Mouse (Mus musculus): ENCODE data around the gene Frem1.

Gene Frem1

DNA sequence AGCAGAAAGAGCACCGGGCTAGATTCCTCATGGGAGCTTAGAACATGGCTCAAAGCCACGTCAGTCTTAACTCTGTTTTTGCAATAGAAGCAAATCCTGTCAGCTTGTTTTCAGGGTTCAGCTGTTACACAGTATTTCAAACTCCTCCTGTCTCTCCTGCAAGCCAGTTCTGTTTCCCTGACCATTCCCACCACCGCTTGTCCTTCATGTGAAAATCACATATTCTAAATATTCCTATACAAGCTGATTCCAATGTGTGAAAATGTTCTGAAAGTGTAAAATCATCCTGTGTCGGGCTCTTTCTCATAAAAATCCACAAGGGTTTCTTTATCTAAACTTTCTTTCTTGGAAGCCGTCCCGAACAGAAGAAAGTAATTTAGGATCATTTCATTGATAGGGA is 22.0 kb downstream of the Frem1 start:
- ATAC-seq (ENCODE audit: low TSS enrichment), result peak; percentile 98

DNA sequence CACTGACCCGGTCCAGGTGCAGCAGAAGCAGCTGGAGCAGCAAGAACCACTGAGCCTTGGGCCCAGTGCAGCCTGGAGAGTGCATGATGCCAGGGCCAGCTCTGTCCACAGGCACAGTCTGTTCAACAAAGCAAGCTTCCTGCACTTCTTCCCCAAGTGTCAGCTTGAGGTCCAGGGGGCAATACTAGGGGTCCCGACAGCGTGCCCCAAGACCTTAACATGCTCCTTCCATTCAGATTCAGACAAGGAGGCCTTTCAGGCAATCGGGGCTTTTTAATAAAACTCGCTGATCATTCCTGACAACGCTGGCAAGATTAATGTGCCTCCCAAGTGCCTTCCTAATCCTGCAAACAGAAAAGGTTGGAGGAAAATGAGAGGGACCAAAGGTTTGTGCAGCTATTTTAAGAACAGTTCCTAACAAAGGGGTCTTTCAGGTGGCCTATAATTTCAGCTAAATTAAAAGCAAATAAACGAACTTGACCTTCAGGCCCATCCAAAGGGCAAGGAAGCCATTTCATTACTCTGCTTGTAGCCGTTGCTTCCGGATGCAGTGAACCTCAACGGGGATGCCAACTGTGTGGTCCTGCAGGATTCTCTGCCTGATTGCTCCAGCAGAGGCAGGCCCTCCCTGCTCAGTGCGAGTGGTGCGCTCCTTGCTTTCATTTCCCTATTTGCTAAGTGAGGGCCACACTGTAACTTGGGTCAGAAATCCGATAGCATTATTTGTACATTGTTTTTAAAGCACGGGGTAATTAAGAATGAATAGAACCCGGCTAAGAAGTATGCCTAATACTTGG is 31.2 kb downstream of the Frem1 start:
- ATAC-seq (ENCODE audit: low TSS enrichment), result no peak

DNA sequence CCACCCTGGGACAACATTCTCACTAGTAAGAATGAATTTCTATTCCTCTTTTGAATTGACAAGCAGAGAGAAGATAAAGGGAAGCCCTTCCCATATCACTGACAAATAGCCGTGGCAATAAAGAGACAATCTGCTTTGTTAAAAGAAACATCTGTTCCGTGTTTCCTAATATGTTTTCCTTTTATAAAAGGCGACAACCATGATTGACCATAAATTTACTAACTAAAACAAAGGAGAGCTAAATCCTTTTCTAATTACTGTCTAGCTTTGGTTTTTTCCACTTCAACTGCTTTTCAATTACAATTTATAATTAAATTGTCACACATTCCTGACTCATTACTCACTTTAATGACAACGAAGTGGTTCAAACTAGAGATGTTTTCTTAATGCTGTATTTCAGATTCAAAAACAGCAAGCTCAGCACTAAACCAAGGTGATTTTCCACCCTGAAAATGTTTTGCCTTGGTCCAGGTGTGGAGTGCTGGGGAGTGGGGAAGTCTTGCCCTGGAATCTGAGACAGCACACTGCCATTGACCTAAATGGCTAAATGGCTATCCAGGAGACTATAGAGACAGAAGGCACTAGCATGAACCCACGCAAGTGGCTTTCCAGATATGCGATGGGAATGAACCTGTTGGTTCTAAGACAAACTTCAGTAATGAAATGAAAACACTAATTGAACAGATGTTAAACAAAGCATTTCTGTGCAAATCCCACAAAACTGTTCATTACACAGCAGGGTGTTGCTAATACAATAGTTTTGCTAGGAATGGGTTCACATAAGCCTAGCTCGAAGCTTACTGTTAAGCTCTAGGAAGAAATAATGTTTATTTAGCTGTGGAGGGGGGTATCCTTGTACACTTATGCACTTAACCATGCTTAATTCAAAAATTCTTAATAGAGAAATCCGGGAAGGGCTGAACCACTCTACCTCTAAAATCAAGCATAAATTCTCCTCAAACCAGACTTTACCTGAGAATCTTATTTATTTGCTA is 33.7 kb downstream of the Frem1 start:
- no peak for ATAC-seq (ENCODE audit: low TSS enrichment)

DNA sequence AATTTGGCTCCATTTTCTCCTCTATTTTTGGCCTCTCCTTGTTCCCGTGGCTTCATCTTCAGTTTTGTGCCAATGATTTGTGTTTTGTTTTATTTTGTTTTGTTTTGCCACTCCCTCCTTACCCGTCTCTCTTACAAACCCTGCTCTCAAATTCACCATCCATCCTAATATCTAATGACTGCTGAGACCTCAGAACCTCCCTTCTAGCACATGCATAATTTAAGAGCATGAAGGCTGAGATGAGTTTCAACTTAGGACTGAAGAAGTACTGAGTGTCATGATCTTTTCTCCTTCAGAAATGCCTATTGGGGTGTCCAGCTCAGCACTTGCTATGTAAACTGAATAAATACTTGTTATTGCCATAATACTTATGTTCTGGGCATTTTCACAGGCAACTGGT is 37.6 kb downstream of the Frem1 start:
- ATAC-seq (ENCODE audit: low TSS enrichment), result no peak

DNA sequence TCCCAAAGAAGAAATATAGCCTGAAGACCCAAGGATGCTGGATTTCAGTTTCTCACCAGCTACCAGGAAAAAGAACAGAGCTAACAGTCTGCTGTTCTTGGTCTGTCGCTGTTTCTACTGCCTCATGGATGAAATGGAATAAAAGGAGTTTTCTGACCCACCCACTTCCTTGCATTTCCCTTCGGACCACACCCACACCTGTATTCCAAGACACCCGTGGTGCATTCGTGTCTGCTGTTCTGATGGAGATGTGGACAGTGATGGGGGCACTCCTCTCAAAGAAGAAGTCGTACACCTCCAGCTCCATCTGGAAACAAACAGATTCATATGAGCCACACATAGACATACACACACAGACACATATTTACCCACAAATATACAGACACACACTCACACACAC is 48.1 kb downstream of the Frem1 start:
- no peak for ATAC-seq (ENCODE audit: low TSS enrichment)

DNA sequence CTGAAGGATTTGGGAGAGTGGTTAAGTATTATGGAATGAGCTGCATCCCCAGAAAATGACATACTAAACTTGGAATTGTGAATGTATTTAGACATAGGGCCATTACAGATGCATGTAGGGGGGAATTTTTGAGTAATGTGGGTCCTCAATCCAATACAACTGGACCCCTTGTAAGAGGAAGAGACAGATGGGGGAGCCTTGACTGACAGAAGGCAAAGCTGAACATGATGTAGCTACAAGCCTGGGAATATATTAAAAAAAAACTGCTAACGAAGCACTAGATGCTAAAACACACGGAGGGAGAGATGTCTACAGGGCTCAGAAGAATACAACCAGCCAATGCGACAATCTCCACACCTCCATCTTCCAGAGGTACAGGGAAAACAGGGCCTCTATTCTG is 60.1 kb downstream of the Frem1 start:
- ATAC-seq (ENCODE audit: low TSS enrichment), result no peak

DNA sequence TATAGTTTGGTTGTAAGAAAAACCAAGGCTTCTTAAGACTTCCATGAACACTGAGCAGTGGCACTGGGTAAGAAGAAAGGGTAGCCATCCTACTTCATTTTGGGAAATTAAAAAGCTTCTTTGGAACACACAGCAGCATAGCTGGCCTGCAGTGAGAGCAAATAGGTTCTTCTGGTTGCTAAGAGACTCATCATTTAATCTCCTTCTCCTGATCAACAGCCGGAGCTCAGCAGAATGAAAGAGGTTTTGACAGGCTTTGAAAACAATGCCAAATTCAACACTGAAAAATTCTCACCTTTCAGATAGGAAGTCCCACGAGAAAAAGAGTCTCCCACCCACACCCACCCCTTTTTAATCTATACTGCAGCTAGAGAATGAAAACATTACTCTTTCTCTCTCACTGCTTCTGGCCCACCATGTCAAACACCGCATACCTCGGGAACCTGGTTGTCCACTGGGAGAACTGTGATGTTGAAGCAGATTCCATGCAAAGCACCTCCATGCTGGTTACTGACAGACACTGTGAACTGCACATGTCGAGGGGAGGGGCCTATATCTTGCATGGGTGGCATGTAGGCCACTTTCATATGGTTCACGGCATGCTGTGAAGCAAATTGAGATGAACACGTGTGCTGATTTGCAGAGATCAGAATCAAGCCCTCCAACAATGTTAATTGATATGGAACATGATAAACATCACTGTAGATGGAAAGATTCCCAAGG is 61.0 kb downstream of the Frem1 start:
- no peak for ATAC-seq (ENCODE audit: low TSS enrichment)

DNA sequence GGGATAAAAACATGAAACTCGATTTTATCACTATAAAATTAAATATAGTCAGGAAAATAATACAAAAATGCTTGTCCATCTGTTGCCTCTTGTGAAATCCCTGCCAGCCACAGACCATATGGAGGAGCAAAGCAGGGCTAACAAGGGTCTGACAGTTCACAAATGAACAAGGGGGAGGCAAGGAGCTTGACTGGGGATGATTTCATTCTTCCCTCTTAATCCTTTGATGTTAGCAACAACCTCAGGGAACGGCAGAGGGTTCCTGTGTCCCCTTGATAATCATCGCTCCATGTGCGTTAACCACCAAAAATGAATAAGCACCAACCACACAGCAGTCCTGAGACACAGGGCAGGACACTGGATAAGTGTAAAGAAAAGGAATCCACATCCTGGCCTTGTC is 79.8 kb downstream of the Frem1 start:
- no peak for ATAC-seq (ENCODE audit: low TSS enrichment)

DNA sequence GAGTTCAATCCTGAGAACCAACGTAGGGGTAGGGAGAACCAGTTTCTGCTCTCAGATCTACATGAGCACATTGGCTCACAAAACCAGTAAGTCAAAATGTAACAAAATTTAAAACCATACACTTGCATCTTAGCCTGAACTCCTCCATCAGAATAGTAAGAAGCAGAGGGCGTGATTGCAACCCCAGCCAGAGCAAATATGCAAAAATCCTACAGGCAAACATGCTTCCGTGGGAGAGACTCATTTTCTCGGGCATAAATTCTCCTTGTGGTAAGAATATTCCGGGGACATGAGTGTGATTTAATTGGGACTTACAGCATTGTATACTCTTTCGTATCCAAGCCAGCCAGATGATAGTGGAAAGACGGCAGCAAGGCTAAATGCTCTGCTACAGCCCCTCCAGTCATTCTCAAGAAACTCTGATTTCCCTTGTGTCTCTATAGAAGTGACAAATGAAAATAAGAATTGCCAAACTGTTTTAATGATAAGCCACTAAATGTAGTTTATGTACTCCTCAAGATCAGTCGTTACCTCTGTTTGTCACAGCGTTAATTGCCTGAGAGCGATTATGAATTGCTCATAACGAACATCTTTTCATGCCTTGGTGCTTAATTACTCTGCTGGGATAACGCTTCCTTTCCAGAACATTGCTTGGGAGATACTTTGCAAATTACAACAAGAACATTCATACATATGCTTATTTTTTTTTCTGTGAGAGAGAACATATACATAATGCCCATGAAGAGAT is 81.1 kb downstream of the Frem1 start:
- peak; percentile 90 for ATAC-seq (ENCODE audit: low TSS enrichment)

DNA sequence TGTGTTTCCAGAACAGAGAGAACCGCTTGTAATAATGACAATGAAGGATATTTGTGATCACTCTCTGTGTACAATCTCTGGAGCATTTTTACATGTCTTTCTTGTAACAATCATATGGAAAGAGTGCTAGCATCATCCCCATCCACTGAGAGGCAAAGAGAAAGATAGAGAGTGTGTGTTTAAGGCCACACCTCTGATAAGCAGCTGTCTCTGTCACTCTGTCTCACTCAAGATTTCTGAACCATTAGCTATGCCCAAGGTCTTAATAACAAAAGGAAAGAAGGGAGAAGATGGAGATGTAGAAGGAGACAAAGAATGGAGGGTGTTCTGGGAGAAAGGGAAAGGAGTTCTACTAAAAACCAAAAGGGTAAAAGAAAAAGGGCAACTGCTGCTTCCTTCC is 91.1 kb downstream of the Frem1 start:
- ATAC-seq (ENCODE audit: low TSS enrichment), result no peak

DNA sequence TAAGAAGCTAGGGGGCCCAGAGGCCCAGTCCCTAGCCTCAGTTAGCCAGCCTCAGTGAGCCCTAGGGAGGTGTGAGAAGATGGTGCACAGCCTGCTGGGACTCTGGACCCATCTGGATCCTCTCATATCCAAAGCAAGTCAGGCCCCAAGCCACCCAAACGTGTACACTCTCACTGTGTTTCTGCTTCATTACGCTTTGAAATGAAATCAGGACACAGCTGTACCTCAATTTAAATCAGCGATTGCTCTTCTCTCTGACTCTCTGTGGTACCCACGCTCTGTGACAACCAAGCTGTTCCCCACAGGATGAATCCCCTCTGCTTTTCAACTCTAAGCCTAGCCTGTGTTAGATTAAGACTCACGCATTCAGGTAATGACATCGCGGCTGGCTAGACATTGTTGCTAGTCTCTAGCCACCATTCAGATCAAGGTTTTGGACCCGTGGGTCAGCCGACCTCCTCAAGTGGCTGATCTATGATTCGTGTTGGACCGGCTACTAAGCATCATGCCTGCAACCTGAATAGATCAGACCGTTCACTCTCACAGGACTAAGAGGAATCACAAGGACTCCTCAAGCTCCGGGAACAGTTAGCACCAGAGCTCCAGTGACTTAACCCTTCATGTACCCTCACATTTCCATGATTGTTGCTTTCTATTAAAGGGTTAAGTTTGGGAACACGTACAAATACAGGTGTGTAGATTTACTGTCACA is 94.2 kb downstream of the Frem1 start:
- ATAC-seq (ENCODE audit: low TSS enrichment), result peak; percentile 80

DNA sequence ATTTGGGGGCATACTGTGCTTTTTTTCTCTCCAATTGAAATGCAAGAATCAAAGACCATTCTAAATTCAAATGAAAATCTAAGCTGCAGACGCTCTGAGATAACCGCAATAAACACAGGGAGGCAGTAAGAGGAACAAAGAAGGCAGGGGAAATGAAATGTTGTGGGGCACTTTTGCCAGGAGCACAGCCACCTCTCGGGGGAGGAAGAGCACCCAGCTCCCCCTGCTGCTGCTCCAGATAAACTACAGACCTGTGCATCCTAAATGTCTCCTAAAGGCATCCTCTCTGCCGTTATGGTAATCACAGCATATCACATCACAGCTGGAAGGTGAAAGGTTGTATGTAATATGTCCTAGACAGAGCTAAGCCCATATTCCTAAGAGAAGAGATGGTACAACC is 98.1 kb downstream of the Frem1 start:
- ATAC-seq (ENCODE audit: low TSS enrichment), result peak; percentile 60; the same call in 1 of the 2 replicates

DNA sequence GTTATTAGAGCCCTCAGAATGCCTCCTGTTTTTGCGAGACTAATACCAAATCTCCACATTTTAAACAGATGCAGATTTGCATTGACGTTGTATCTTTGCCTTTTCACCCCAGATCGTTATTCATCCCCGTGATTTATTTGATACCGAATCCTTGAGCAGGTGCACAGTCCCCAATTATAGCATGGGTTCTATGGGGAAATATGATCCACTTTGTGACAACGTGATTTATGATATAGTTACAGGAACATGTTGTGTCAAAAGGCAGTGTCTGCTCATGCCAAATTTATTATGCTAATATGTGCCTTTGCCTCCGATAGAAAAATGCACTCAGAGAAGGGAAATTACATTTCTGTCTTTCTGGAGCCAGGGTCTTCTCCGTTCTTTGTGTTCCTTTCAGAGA is 102.6 kb downstream of the Frem1 start:
- ATAC-seq (ENCODE audit: low TSS enrichment), result no peak

DNA sequence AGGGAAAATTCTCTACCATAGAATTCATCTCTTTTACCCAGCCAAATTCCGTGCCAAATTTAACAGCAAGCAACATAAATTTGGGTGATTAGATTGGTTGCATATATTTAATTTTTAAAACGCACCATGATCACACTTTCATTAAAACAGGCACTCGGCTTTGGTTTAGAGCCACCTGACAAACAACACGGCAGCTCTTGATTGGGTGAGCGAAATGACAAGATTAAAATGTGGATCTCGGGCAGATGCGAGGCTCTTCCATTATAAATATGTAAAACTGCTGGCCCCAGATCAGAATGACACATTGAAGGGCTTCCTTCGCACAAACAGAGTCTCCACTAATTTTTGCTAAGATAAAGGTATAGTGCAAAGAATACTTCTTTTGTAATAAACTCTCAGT is 105.4 kb downstream of the Frem1 start:
- ATAC-seq (ENCODE audit: low TSS enrichment), result peak; percentile 56

DNA sequence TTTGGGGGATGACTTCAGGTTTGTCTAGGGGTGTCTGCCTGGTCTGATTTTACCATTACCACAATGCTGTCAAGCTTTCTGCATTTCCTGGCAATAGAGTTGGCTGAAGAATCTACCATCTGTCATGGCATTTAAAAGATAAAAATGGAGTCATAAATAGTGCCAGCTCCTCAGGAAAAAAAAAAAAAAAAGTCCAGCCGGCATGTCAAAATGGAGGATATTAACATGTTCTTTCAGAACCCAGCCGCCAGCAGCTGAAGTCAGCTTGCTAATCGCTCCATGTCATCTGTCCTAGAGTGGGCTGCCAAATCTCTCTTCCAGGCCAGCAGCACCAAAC is 105.9 kb downstream of the Frem1 start:
- ATAC-seq (ENCODE audit: low TSS enrichment), result peak; percentile 79

DNA sequence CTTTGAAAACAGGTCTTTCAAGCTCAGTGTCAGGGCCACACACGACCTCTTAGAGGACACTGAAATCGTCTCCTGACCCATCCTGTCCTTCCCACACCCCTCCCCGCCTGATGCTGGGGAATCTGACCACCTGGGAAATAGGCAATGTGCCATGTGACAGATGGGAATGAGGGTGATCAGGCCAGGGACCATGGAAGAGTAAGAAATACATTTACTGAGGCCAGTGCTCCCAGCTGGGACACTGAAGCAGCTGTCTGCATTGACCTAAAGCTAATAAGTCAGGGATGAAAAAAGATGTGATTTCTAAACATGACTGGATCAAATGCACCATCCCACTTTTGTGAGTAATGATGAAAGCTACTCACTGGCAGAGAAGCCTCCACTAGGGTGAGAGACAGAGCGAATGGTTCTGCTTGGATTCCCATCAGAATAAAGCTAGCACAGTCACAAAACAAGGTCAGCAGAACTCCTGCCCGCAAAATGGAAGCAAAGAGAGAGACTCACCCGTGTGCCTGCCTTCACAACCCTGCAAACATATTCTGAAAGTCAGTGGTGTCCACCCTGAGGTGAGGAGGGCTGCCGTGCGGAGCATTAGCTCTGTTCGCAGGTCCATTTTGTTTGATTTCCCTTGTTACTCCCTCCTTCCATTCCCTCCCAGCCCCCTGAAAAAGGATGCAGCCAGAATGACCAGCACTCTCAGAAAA is 106.4 kb downstream of the Frem1 start:
- peak; percentile 64 for ATAC-seq (ENCODE audit: low TSS enrichment)

DNA sequence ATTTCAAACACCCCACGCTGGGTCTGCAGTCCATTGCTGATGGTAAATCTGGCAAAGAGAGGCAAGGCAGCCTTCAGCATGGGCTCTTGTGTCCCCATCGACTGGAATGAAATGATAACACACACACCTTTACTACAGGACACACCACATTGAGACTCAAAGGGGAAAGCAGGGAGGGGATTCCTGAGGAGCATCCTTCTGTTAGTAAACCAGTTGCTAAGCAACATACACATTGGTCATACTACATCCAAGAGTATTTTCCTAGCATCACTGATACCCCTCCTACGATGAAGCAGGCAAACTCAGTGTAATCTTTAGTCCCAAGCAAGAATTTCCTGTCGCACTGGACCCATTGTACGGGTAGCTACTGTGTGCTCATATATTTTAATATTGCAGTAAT is 111.5 kb downstream of the Frem1 start:
- ATAC-seq (ENCODE audit: low TSS enrichment), result no peak

DNA sequence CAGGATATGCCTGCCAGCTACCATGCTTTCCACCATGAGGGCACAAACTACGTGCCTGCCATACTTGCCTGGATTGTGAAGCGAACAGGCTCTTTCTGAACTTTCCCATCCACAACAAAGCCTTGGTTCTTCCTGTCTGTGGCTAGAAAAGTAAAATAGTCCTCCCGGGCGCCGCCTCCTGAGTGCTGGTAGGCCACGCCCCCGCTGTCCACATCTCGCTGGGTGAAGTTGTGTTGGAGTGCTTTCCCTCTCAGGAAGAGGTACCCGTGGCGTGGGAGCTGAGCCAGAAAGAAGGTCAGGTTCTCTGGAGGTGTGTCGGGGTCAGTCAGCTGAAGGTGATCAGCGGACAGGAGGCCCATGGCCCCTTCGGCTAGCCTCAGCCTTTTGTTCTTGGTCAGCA is 111.9 kb downstream of the Frem1 start:
- no peak for ATAC-seq (ENCODE audit: low TSS enrichment)

DNA sequence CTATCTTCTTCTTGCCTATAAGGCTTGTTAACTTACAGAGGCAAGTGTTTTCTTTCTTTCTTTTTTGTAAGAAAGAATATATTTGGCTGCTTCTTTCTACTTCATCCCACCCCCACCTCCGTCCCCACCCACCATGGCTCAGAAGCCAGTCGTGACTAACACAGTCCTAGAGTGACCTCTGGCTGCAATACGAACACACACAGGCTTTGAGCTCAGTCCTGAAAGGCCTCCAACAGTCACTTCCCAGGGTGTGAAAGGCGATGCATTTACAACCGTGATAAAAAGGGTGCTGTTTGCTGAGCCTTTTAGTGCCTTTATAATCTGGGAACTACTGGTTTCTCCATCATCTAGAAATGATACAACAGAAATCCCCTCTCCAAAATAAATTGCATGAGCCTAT is 117.8 kb downstream of the Frem1 start:
- ATAC-seq (ENCODE audit: low TSS enrichment), result peak; percentile 81

DNA sequence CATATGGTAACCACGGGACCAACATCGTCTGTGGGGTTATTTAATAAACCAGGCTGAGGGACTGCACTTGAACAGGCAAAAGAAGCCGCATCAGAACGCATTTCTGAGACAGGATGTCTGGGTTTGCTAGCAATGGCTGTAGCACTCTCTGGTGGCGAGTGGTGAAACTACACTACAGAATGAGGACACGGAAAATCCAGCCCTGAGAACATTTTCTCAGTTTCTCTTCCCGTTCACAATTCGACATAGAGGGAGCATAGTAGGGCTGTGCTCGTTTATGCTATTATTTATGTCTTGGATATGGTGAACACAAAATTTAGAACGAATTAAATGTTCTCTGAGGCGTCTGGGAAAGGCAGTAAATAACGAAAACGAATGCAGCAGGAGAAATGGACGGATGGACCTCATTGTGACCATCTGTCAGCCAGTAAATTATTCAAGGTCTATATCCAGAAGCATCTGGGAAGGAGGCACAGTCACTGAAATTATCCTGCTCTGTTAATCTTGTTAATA is 118.4 kb downstream of the Frem1 start:
- peak; percentile 89 for ATAC-seq (ENCODE audit: low TSS enrichment)
